Mouse (Mus musculus): Measurements from ENCODE around the gene Nom1.

DNA sequence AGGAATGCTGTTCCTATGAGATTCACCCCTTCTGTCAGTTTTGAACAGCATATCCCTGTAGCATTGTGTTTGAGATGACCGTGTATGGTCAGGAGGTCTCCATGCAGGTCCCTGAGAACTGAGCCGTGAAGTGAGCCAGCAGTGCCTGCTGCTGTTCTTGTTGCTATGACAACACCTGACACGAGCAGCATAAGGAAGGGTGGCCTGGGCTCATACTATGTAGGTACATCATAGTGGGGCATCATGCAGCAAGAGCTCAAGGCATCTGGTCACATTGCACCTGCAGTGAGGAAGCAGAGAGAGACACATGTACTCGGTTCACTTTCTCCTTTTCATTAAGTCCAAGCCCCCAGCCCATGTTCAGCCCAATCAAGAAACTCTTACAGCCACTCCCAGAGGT lies 17.9 kb downstream of the Nom1 start:
- TF ChIP-seq CTCF (IDR thresholded peaks at IDR 0.05; ENCODE audit: insufficient read depth, low read length) (no peak), POLR2A (IDR thresholded peaks at IDR 0.05; ENCODE audit: borderline replicate concordance, extremely low read depth, low read depth, low read length) (no peak)

All from lung, adult 2 months (tissue).